Mouse (Mus musculus) hindbrain, embryonic 14.5 days (tissue): ENCODE measurements at regions not wholly inside any gene's neighbourhood (a gene's known extent, or its start where the extent isn't known, plus 50 kb on each side); places are given as distances from the start of the nearest gene placed in this dataset.
A peak's percentile ranks its signal among the peaks of the same experiment; 100 is the strongest.

Experiments
- ATAC-seq: fragments of 200-750 bp; cut with Nextera tagmentation; 2 replicates; pipeline ENCODE4 v1.8.0; 2017; ENCODE audit warnings: moderate number of reproducible peaks, mild to moderate bottlenecking, moderate TSS enrichment, moderate library complexity; ENCODE audit not compliant: low FRiP score
- DNase-seq: peaks from one replicate; pipeline ENCODE4 v3.0.0-alpha.2; 2015; ENCODE audit warnings: low spot score
- H3K27ac ChIP-seq: fragments of 300-500 bp; sonication (generic); 2 replicates; pipeline ENCODE4 v1.5.1; 2014; ENCODE audit warnings: mild to moderate bottlenecking, moderate library complexity
- H3K27me3 ChIP-seq: fragments of 300-500 bp; sonication (generic); 2 replicates; pipeline ENCODE4 v1.6.1; 2014; ENCODE audit warnings: mild to moderate bottlenecking, low read length, mixed read lengths; ENCODE audit not compliant: control insufficient read depth, insufficient read depth
- H3K36me3 ChIP-seq: fragments of 300-500 bp; sonication (generic); replicated peaks from 2 replicates; pipeline ENCODE4 v1.6.1; 2014; ENCODE audit not compliant: control insufficient read depth, insufficient read depth
- H3K4me1 ChIP-seq: fragments of 300-500 bp; sonication (generic); replicated peaks from 2 replicates; pipeline ENCODE4 v1.6.1; 2014; ENCODE audit warnings: antibody characterized with exemption, low read length, mixed read lengths; ENCODE audit not compliant: control insufficient read depth, insufficient read depth
- H3K4me2 ChIP-seq: fragments of 300-500 bp; sonication (generic); replicated peaks from 2 replicates; pipeline ENCODE4 v1.6.1; 2014; ENCODE audit warnings: mild to moderate bottlenecking, moderate library complexity
- H3K4me3 ChIP-seq: fragments of 300-500 bp; sonication (generic); replicated peaks from 2 replicates; pipeline ENCODE4 v1.5.1; 2014; ENCODE audit warnings: mild to moderate bottlenecking, low read length
- H3K9ac ChIP-seq: fragments of 300-500 bp; sonication (generic); 2 replicates; pipeline ENCODE4 v1.6.1; 2014
- H3K9me3 ChIP-seq: fragments of 300-500 bp; sonication (generic); 2 replicates; pipeline ENCODE4 v1.6.1; 2016; ENCODE audit warnings: low read length; ENCODE audit not compliant: control insufficient read depth
- WGBS: fragments of 180-500 bp; shearing (Covaris S2); extraction: QIAGEN DNeasy Blood & Tissue Kit; methylation state at CpG from one replicate; pipeline ENCODE4 v1.1.7; 2014; 5-methylcytosine and 5-hydroxymethylcytosine counted together

- H3K27me3 ChIP-seq, result no peaks in the 10 kb centered on the region
- no peaks in the 10 kb centered on the region; the same call in 1 of the 2 replicates for H3K4me1 ChIP-seq
- H3K36me3 ChIP-seq, result no peaks in the 10 kb centered on the region
- 36% methylated on average over 16 of the region's 16 CpGs for WGBS
- H3K4me2 ChIP-seq, result no peak overlapping the region
- H3K9me3 ChIP-seq, result no peaks in the 10 kb centered on the region
- no peak overlapping the region for H3K27ac ChIP-seq
- DNase-seq, result no peak
- ATAC-seq, result no peak
- no peak overlapping the region for H3K9ac ChIP-seq
- H3K4me3 ChIP-seq, result no peak overlapping the region
Observed at GRCm38 (mm10) chr6:117253586-117254330, 85.4 kb downstream of the Cxcl12 start.

- no peaks in the 10 kb centered on the region for H3K36me3 ChIP-seq
- H3K27me3 ChIP-seq, result no peaks in the 10 kb centered on the region
- 69% methylated on average over 3 of the region's 3 CpGs for WGBS
- no peaks in the 10 kb centered on the region for H3K9me3 ChIP-seq
- no peak overlapping the region for H3K4me3 ChIP-seq
- ATAC-seq (peak; percentile 69; the same call in 1 of the 2 replicates), DNase-seq (peak; percentile 77)
- no peak overlapping the region for H3K9ac ChIP-seq
- no peak overlapping the region for H3K4me2 ChIP-seq
- no peaks in the 10 kb centered on the region; the same call in 1 of the 2 replicates for H3K4me1 ChIP-seq
- no peak overlapping the region for H3K27ac ChIP-seq
Observed at GRCm38 (mm10) chr6:117254620-117255228, 86.4 kb downstream of the Cxcl12 start.

GRCm38 (mm10) chr6:117255399-117256098 lies 87.2 kb downstream of the Cxcl12 start:
- Histone ChIP-seq H3K4me1 (no peaks in the 10 kb centered on the region; the same call in 1 of the 2 replicates), H3K27ac (no peak overlapping the region), H3K9me3 (no peaks in the 10 kb centered on the region), H3K4me2 (no peak overlapping the region), H3K27me3 (no peaks in the 10 kb centered on the region), H3K36me3 (no peaks in the 10 kb centered on the region), H3K9ac (no peak overlapping the region), H3K4me3 (no peak overlapping the region)
- 62% methylated on average over 3 of the region's 3 CpGs for WGBS
- DNase-seq, result no peak
- no peak for ATAC-seq

GRCm38 (mm10) chr6:117256099-117256471 lies 87.8 kb downstream of the Cxcl12 start:
- DNase-seq (no peak), ATAC-seq (no peak)
- WGBS, result 79% methylated on average over 2 of the region's 2 CpGs
- Histone ChIP-seq H3K4me1 (no peaks in the 10 kb centered on the region; the same call in 1 of the 2 replicates), H3K4me2 (no peak overlapping the region), H3K27me3 (no peaks in the 10 kb centered on the region), H3K4me3 (no peak overlapping the region), H3K9ac (no peak overlapping the region), H3K9me3 (no peaks in the 10 kb centered on the region), H3K36me3 (no peaks in the 10 kb centered on the region), H3K27ac (no peak overlapping the region)

GRCm38 (mm10) chr6:117257591-117257990 lies 89.3 kb downstream of the Cxcl12 start:
- no peaks in the 10 kb centered on the region; the same call in 1 of the 2 replicates for H3K4me1 ChIP-seq
- H3K9me3 ChIP-seq, result no peaks in the 10 kb centered on the region
- H3K27ac ChIP-seq, result no peak overlapping the region
- no peak overlapping the region for H3K4me2 ChIP-seq
- ATAC-seq (no peak), DNase-seq (no peak)
- no peaks in the 10 kb centered on the region for H3K36me3 ChIP-seq
- 58% methylated on average over 4 of the region's 4 CpGs for WGBS
- H3K4me3 ChIP-seq, result no peak overlapping the region
- no peaks in the 10 kb centered on the region for H3K27me3 ChIP-seq
- H3K9ac ChIP-seq, result no peak overlapping the region

- Histone ChIP-seq H3K9ac (no peak overlapping the region), H3K4me1 (no peaks in the 10 kb centered on the region), H3K27ac (no peak overlapping the region), H3K9me3 (no peaks in the 10 kb centered on the region), H3K36me3 (no peaks in the 10 kb centered on the region), H3K4me2 (no peak overlapping the region), H3K4me3 (no peak overlapping the region), H3K27me3 (no peaks in the 10 kb centered on the region)
- DNase-seq (no peak), ATAC-seq (no peak)
- 89% methylated on average over 1 of the region's 1 CpGs for whole genome bisulfite sequencing
Observed at GRCm38 (mm10) chr6:117267906-117268305, 99.6 kb downstream of the Cxcl12 start.

- Histone ChIP-seq H3K27me3 (no peaks in the 10 kb centered on the region), H3K4me2 (no peak overlapping the region), H3K27ac (no peak overlapping the region), H3K4me3 (no peak overlapping the region), H3K9ac (no peak overlapping the region), H3K4me1 (no peaks in the 10 kb centered on the region), H3K36me3 (no peaks in the 10 kb centered on the region), H3K9me3 (no peaks in the 10 kb centered on the region)
- ATAC-seq (no peak), DNase-seq (no peak)
- WGBS, result 93% methylated on average over 2 of the region's 2 CpGs
Observed at GRCm38 (mm10) chr6:117268376-117268775, 100.0 kb downstream of the Cxcl12 start.

GRCm38 (mm10) chr6:117270261-117270660 lies 101.9 kb downstream of the Cxcl12 start:
- Histone ChIP-seq H3K4me3 (no peak overlapping the region), H3K4me1 (no peaks in the 10 kb centered on the region), H3K4me2 (no peak overlapping the region), H3K36me3 (no peaks in the 10 kb centered on the region), H3K9me3 (no peaks in the 10 kb centered on the region), H3K27me3 (no peaks in the 10 kb centered on the region), H3K27ac (no peak overlapping the region), H3K9ac (no peak overlapping the region)
- 84% methylated on average over 3 of the region's 3 CpGs for WGBS
- no peak for ATAC-seq
- DNase-seq, result no peak

- H3K9ac ChIP-seq, result no peak overlapping the region
- no peak overlapping the region for H3K4me2 ChIP-seq
- H3K4me1 ChIP-seq, result no peaks in the 10 kb centered on the region
- H3K36me3 ChIP-seq, result no peaks in the 10 kb centered on the region
- no peaks in the 10 kb centered on the region for H3K9me3 ChIP-seq
- H3K27me3 ChIP-seq, result no peaks in the 10 kb centered on the region
- ATAC-seq (no peak), DNase-seq (no peak)
- H3K27ac ChIP-seq, result no peak overlapping the region
- WGBS, result 81% methylated on average over 12 of the region's 12 CpGs
- H3K4me3 ChIP-seq, result no peak overlapping the region
Observed at GRCm38 (mm10) chr6:117271562-117272226, 103.4 kb downstream of the Cxcl12 start.
